Mouse (Mus musculus) central nervous system, embryonic 14 days (tissue): Measurements from ENCODE around the gene Dph5. TPM values are rescaled to one million over a fixed set of nuclear protein-coding genes. Genes with fewer than 3 reads are reported as not detected.

Experiments
- polyA plus RNA-seq: library from polyadenylated mRNA; depleted of rRNA; stranded (reverse); fragments of >200 nt; gene quantifications from 2 replicates; pipeline ENCODE4 v1.2.3, GENCODE M21; 2012; rRNA removed

Dph5 gene
- polyA plus RNA-seq: 13.9 and 14.2 TPM in 2 replicates

DNA sequence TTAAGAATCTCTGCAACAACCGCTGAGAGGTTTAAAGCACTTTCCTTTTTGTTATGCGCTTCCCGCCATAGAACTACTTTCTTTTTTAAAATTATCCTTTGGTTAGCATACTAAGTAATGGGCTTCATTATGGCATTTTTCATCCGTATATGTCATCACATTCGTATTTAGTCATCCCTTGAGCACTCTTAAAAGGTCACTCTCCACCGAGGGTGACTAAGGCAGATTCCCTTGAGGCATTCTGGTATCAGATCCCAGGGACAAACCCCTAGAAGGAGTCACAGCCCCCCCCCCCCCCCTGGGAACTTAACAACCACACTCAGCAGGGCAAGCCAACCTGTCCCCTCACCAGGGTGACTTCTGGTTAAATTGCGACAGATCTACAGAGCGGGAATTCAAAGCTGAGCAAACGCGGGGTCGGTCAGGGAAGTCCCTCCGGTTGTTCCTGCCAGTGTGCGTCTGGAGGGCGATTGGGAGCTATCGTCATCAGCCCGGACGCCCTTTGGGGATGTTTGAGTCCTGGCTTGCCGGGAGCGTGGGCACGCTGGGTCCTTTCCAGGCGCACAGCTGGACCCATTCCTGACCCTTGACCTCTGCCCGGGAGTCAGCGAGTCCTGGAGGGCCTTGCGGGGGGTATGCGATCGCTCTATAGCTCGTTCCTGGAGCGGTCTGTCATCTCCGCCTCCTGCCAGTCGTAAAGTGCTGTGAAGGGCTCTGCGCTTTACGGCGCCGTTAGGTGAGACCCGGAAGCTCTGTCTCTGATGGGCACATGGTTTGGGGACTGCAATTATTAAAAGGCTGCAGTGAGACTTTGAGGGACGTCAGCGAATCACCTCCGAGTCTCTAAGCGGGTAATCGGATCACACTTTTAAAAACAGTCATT is at the start of gene Dph5:
Gene Dph5 (plus strand): TSS at position 411 of the 883 bp plus-strand sequence.

Other genes starting within 250 kb of the Dph5 start
- gene S1pr1, start 172.8 kb upstream of the Dph5 start, polyA plus RNA-seq: 22.2 and 26.3 TPM in 2 replicates
- 20.7 and 22.4 TPM in 2 replicates for gene Slc30a7, start 119.6 kb downstream of the Dph5 start, polyA plus RNA-seq
- 9.8 and 9.9 TPM in 2 replicates for gene Extl2, start 119.6 kb downstream of the Dph5 start, polyA plus RNA-seq
- 20.0 and 23.4 TPM in 2 replicates for gene Vcam1, start 241.9 kb downstream of the Dph5 start, polyA plus RNA-seq